Mouse (Mus musculus): Measurements from ENCODE around the gene Tns2. TPM values are rescaled to one million over a fixed set of nuclear protein-coding genes. Genes with fewer than 3 reads are reported as not detected.
A peak's percentile ranks its signal among the peaks of the same experiment; 100 is the strongest.

Tns2 gene
- polyA plus RNA-seq, 1 experiment from 2014 or later: 45.3 TPM

DNA sequence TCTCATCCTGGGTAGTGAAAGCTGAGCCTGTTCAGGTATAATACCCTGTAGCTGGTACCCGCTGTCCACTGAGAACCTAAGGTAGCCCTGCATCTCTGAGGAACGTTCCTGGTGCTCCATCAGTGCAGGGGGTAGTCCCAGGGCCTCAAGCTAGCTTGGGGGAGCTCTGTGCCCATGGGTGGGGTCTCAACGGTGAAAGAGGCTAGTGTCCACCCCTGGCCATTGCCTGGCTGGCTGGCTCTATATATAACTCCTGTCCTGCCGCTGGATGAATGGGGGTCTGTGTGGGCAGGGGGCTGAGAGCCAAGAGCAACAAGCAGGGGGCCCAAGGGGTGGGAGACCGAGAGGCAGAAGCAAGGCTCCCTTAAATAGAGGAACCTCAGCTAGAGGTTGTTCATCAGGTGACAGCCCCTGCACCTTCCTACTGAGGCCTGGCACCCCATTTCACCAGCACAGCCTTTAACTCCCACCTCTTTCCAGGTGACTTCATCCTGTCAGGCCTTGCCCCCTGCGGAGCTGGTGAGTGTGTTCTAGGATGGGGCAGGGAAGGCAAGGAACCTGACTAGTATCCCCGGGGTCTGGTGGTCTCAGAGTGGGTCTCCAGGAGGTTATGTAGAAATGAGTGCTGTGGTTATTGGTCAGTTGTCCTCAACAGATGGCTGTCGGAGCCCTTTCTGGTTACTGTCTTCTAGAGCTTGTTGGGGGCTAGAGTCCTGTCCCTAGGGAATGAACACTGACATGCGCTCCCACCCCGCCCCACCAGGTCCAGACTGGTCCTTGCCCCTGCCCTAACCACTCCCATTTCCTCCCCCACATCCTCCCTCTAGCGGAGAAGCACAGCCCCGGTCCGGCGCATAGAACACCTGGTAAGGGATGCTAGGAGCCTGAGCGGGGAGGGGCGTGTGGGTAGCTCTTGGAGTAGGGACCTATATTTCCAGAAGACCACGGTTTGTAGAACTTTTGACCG is 5.8 kb downstream of the Tns2 start:
- H3K27me3 ChIP-seq: peaks cover 9% of the 10 kb centered on the region; the same call in 1 of the 2 replicates
- peak; percentile 34 for ATAC-seq (ENCODE audit: low FRiP score, low read depth)
- H3K4me2 ChIP-seq (replicated peaks): peak overlapping the region; percentile 83
- H3K27ac ChIP-seq: peak overlapping the region; percentile 98
- H3K4me1 ChIP-seq: peaks cover 83% of the 10 kb centered on the region
- peaks cover 46% of the 10 kb centered on the region for H3K36me3 ChIP-seq
- peak overlapping the region; percentile 46 for H3K4me3 ChIP-seq
- no peaks in the 10 kb centered on the region for H3K9me3 ChIP-seq
- peak overlapping the region; percentile 46 for H3K9ac ChIP-seq
- 26% methylated on average over 18 of the region's 18 CpGs for WGBS

DNA sequence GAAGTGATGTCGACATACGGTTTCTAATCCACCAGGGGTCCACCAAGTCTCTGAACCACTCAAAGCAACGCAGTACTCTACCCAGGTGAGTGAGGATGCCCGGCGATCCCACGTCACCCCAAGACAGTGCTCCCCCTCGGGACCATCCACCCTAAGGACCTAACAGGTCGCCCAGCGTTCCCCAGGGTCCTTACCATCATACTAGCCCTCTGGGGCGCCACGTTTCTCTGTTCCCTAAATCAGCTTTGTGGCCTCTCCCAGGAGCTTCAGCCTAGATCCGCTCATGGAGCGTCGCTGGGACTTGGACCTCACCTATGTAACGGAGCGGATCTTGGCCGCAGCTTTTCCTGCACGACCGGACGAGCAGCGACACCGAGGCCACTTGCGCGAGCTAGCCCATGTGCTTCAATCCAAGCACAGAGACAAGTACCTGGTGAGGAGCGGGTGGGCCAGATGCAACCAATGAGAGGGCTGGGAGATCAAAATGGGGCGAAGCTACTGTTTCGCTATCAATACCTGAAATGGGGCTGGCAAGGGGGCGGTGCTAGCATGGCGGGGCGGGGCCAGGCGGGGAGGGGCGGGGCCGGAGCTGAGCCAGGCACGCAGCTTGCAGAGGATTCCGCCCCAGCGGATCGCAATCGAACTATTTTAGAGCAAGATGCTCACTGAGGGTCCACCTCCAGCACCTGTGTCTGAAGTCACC is 6.7 kb downstream of the Tns2 start:
- H3K4me2 ChIP-seq (replicated peaks): peak overlapping the region; percentile 83
- H3K27ac ChIP-seq: peak overlapping the region; percentile 83; the same call in 1 of the 2 replicates
- peaks cover 9% of the 10 kb centered on the region; the same call in 1 of the 2 replicates for H3K27me3 ChIP-seq
- 8% methylated on average over 38 of the region's 38 CpGs for WGBS
- peak overlapping the region; percentile 46 for H3K9ac ChIP-seq
- ATAC-seq (ENCODE audit: low FRiP score, low read depth): no peak
- H3K9me3 ChIP-seq: no peaks in the 10 kb centered on the region
- peaks cover 74% of the 10 kb centered on the region for H3K4me1 ChIP-seq
- H3K36me3 ChIP-seq: peaks cover 55% of the 10 kb centered on the region
- H3K4me3 ChIP-seq: peak overlapping the region; percentile 46

DNA sequence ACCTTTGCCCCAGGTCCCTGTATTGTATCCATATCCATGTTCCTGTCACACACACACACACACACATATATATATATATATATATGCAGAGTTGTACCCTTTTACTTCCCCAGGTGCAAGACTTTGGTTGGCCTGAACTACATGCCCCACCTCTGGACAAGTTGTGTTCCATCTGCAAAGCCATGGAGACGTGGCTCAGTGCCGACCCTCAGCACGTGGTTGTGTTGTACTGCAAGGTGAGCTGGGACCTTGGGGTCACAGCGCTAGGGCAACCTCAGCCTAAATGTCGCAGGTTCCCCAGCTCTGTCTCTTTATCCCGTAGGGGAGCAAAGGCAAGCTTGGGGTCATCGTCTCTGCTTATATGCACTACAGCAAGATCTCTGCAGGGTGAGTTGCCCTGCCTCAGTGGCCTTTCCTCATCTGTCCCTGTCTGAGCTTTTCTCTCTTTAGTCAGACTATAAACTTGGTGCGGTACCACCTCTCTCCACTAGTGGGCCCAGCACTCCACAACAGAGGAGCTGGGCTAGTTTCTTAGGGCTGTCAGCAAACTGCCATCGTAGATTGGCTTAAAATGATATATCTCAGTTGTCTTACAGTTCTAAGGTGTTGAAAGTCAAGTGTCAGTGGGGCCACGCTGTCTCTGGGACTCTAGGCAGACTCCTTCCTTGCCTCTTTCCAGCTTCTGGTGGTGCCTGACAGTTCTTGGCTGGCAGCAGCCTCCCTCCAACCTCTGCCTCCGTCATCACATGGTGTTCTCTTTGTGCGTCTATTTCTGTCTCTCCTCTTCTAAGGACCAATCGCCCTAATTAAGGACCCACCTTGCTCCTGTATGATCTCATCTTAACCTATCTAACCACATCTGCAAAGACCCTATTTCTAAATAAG is 7.7 kb downstream of the Tns2 start:
- no peak overlapping the region for H3K27ac ChIP-seq
- H3K27me3 ChIP-seq: peaks cover 9% of the 10 kb centered on the region; the same call in 1 of the 2 replicates
- 44% methylated on average over 13 of the region's 13 CpGs for WGBS
- peaks cover 66% of the 10 kb centered on the region for H3K4me1 ChIP-seq
- peaks cover 65% of the 10 kb centered on the region for H3K36me3 ChIP-seq
- H3K9me3 ChIP-seq: no peaks in the 10 kb centered on the region
- H3K9ac ChIP-seq: peak overlapping the region; percentile 25; the same call in 1 of the 2 replicates
- peak overlapping the region; percentile 83 for H3K4me2 ChIP-seq (replicated peaks)
- peak overlapping the region; percentile 46 for H3K4me3 ChIP-seq
- ATAC-seq (ENCODE audit: low FRiP score, low read depth): no peak

DNA sequence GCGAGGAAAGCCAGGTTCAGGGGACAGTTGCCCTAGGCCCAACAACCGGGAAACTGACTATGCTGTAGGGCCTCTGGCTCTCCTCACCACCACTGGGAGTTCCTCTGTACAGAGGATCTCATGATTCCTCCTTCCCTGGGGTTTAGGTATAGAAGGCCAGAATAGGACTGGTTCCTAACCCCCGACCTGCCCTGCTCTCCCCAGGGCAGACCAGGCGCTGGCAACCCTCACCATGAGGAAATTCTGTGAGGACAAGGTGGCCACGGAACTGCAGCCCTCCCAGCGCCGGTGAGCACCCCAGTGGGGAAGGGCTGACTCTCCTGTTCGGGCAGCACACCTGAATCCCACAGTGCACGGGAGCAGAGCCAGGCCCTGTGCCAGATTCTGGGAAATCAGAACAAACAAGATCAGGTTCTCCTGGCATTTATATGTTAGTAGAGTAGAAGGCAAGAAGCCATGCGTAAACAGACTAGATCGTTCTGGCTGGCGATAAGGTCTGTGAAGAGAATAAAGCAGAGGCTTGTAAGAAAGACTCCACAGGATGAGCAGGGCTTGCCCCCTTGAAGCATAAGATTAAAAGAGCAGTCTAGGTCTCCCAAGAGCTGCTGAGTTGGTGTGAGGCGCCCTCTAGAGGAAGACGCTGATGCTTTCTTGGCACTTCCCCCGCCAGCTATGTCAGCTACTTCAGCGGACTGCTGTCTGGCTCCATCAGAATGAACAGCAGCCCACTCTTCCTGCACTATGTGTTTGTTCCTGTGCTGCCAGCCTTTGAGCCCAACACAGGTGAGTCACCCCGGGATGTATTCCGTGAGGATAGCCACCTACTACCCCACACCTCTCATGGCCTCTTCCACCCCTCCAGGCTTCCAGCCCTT is 8.7 kb downstream of the Tns2 start:
- 55% methylated on average over 18 of the region's 18 CpGs for WGBS
- Histone ChIP-seq H3K4me1 (peaks cover 60% of the 10 kb centered on the region), H3K9me3 (no peaks in the 10 kb centered on the region), H3K4me2 (replicated peaks) (peak overlapping the region; percentile 83), H3K4me3 (no peak overlapping the region), H3K27me3 (peaks cover 9% of the 10 kb centered on the region; the same call in 1 of the 2 replicates), H3K9ac (no peak overlapping the region), H3K36me3 (peaks cover 75% of the 10 kb centered on the region), H3K27ac (no peak overlapping the region)
- ATAC-seq (ENCODE audit: low FRiP score, low read depth): no peak

DNA sequence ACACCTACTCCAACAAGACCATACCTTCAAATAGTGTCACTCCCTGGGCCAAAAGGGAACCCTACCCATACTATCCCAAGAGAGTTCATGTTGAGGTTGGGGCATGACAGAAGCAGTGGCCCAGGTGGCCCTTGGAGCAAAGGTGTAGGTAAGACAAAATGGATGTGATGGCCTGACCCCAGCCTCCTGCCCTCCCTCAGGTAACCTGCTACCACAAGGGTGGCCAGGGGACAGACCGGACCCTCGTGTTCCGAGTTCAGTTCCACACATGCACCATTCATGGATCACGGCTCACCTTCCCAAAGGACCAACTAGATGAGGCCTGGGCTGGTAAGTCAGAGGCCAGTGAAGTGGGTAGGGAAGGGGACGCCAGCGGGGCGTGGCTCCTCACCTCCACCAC is 10.1 kb downstream of the Tns2 start:
- H3K9ac ChIP-seq: no peak overlapping the region
- no peaks in the 10 kb centered on the region for H3K9me3 ChIP-seq
- WGBS: 96% methylated on average over 7 of the region's 7 CpGs
- ATAC-seq (ENCODE audit: low FRiP score, low read depth): no peak
- peaks cover 87% of the 10 kb centered on the region for H3K36me3 ChIP-seq
- H3K4me3 ChIP-seq: no peak overlapping the region
- no peak overlapping the region for H3K27ac ChIP-seq
- H3K27me3 ChIP-seq: peaks cover 9% of the 10 kb centered on the region; the same call in 1 of the 2 replicates
- H3K4me1 ChIP-seq: peaks cover 49% of the 10 kb centered on the region
- no peak overlapping the region for H3K4me2 ChIP-seq (replicated peaks)

DNA sequence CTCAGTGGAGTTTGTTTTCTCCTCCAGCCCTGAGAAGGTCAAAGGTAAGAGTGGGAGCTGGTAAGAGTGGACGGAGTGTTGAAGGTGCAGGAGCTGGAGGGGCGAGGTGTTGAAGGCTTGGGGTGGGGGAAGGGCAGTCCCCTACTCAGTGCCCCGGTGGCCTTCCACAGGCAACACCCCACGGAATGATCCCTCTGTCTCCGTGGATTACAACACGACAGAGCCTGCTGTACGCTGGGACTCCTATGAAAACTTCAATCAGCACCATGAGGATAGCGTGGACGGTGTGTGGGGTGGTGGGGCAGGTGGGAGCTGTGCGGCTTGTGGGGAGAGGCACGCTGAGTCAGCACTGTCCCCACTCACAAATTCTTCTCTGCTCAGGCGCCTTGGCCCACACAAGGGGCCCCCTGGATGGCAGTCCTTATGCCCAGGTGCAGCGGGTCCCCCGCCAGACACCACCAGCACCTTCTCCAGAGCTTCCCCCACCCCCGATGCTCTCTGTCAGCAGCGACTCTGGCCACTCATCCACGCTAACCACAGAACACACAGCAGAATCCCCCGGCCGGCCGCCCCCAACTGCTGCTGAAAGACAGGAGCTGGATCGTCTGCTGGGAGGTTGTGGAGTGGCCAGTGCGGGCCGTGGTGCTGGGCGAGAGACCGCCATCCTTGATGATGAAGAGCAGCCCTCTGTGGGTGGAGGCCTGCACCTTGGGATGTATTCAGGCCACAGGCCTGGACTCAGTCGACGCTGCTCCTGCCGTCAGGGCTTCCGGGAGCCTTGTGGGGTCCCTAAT is 10.7 kb downstream of the Tns2 start:
- 79% methylated on average over 29 of the region's 29 CpGs for WGBS
- H3K36me3 ChIP-seq: peaks cover 91% of the 10 kb centered on the region

DNA sequence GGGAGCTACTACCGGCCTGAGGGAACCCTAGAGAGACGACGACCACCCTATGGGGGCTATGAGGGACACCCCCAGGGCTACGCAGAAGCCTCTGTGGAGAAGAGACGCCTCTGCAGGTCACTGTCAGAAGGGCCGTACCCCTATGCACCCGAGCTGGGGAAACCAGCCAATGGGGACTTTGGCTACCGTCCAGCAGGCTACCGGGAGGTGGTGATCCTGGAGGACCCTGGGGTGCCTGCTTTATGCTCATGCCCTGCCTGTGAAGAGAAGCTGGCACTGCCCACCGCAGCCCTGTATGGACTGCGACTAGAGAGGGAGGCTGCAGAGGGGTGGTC is 11.2 kb downstream of the Tns2 start:
- H3K9ac ChIP-seq: no peak overlapping the region
- H3K27ac ChIP-seq: no peak overlapping the region
- peaks cover 96% of the 10 kb centered on the region for H3K36me3 ChIP-seq
- H3K9me3 ChIP-seq: no peaks in the 10 kb centered on the region
- H3K27me3 ChIP-seq: peaks cover 5% of the 10 kb centered on the region; the same call in 1 of the 2 replicates
- ATAC-seq (ENCODE audit: low FRiP score, low read depth): no peak
- no peak overlapping the region for H3K4me2 ChIP-seq (replicated peaks)
- no peak overlapping the region for H3K4me3 ChIP-seq
- WGBS: 90% methylated on average over 11 of the region's 11 CpGs
- peaks cover 37% of the 10 kb centered on the region for H3K4me1 ChIP-seq

More for the DNA sequence above, 10.7 kb downstream of the Tns2 start:
- Histone ChIP-seq H3K27me3 (peaks cover 9% of the 10 kb centered on the region; the same call in 1 of the 2 replicates), H3K4me3 (no peak overlapping the region), H3K27ac (no peak overlapping the region), H3K9ac (no peak overlapping the region), H3K4me2 (replicated peaks) (no peak overlapping the region), H3K9me3 (no peaks in the 10 kb centered on the region), H3K4me1 (peaks cover 43% of the 10 kb centered on the region)
- ATAC-seq (ENCODE audit: low FRiP score, low read depth): no peak

DNA sequence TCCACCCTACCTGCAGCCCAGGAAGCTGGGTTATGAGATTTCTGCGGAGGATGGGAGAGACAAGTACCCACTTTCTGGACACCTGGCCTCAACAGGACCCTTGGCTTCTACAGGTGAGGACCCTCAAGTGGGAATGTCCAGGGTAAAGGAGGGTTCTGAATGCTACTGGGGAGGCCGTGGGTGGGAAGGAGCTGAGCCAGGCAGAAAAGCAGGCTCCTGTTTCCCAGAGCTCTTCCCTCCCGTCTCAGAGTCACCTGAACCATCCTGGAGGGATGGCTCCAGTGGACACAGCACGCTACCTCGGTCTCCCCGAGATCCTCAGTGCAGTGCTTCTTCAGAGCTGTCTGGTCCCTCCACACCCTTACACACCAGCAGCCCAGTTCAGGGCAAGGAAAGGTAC is 12.0 kb downstream of the Tns2 start:
- Histone ChIP-seq H3K9me3 (no peaks in the 10 kb centered on the region), H3K4me2 (replicated peaks) (no peak overlapping the region), H3K4me3 (no peak overlapping the region), H3K27ac (no peak overlapping the region), H3K9ac (no peak overlapping the region), H3K4me1 (peaks cover 30% of the 10 kb centered on the region), H3K36me3 (peaks cover 99% of the 10 kb centered on the region), H3K27me3 (peaks cover under 1% of the 10 kb centered on the region; the same call in 1 of the 2 replicates)
- ATAC-seq (ENCODE audit: low FRiP score, low read depth): no peak
- WGBS: 92% methylated on average over 6 of the region's 6 CpGs

DNA sequence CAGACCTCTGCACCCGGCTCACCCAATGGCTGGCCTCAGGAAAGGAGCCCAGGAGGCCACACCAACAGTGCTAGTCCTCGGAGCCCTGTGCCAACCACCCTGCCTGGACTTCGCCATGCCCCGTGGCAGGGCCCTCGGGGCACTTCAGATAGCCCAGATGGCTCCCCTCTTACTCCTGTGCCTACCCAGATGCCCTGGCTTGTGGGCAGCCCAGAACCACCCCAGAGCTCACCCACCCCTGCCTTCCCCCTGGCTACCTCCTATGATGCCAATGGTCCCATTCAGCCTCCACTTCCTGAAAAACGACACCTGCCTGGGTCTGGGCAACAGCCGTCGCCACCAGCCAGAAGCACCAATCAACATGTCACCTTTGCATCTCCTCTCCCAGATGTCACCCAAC is 12.6 kb downstream of the Tns2 start:
- H3K4me1 ChIP-seq: peaks cover 24% of the 10 kb centered on the region
- H3K27me3 ChIP-seq: no peaks in the 10 kb centered on the region
- H3K36me3 ChIP-seq: peaks cover 100% of the 10 kb centered on the region
- no peak overlapping the region for H3K4me3 ChIP-seq
- no peak for ATAC-seq (ENCODE audit: low FRiP score, low read depth)
- WGBS: 71% methylated on average over 8 of the region's 8 CpGs
- H3K27ac ChIP-seq: no peak overlapping the region
- no peaks in the 10 kb centered on the region for H3K9me3 ChIP-seq
- no peak overlapping the region for H3K4me2 ChIP-seq (replicated peaks)
- no peak overlapping the region for H3K9ac ChIP-seq

DNA sequence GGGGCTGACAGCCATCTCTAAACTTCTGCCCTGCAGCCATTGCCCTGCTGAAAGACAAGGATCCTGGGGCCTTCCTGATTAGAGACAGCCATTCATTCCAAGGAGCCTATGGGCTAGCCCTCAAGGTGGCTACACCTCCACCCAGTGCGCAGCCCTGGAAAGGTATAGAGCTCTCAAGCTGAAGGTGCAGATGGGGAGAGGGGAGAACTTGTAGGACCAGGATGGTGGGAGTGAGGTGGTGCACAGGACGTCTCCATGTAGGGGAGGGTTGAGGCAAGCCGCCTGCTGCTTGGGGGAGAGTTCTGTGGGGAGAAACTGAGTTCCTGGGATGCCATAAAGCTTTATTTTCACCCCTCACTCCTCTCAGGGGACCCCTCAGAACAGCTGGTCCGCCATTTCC is 13.5 kb downstream of the Tns2 start:
- H3K4me3 ChIP-seq: no peak overlapping the region
- no peaks in the 10 kb centered on the region for H3K27me3 ChIP-seq
- ATAC-seq (ENCODE audit: low FRiP score, low read depth): no peak
- 83% methylated on average over 4 of the region's 4 CpGs for WGBS
- H3K9ac ChIP-seq: no peak overlapping the region
- H3K27ac ChIP-seq: no peak overlapping the region
- no peak overlapping the region for H3K4me2 ChIP-seq (replicated peaks)
- H3K4me1 ChIP-seq: peaks cover 15% of the 10 kb centered on the region
- peaks cover 100% of the 10 kb centered on the region for H3K36me3 ChIP-seq
- H3K9me3 ChIP-seq: no peaks in the 10 kb centered on the region

Data from limb, embryonic 13.5 days (tissue).